Mouse (Mus musculus) common myeloid progenitor, adult 5-6 weeks (primary cell): Measurements from ENCODE around the gene Etnk2. TPM values are rescaled to one million over a fixed set of nuclear protein-coding genes. Genes with fewer than 3 reads are reported as not detected.
A peak's percentile ranks its signal among the peaks of the same experiment; 100 is the strongest.

Source experiments
- ATAC-seq: replicated peaks from 2 replicates; pipeline ENCODE4 v1.8.0; 2016; ENCODE audit warnings: low read depth, mild to moderate bottlenecking, moderate TSS enrichment, inconsistent platforms; ENCODE audit not compliant: poor library complexity, severe bottlenecking
- total RNA-seq: library from RNA; stranded (forward); fragments of 200-1000, 187-1606 nt; gene quantifications from 2 replicates; pipeline ENCODE4 v1.2.3, GENCODE M21; 2017

Gene Etnk2
- total RNA-seq, 1 experiment from 2014 or later: not detected

DNA sequence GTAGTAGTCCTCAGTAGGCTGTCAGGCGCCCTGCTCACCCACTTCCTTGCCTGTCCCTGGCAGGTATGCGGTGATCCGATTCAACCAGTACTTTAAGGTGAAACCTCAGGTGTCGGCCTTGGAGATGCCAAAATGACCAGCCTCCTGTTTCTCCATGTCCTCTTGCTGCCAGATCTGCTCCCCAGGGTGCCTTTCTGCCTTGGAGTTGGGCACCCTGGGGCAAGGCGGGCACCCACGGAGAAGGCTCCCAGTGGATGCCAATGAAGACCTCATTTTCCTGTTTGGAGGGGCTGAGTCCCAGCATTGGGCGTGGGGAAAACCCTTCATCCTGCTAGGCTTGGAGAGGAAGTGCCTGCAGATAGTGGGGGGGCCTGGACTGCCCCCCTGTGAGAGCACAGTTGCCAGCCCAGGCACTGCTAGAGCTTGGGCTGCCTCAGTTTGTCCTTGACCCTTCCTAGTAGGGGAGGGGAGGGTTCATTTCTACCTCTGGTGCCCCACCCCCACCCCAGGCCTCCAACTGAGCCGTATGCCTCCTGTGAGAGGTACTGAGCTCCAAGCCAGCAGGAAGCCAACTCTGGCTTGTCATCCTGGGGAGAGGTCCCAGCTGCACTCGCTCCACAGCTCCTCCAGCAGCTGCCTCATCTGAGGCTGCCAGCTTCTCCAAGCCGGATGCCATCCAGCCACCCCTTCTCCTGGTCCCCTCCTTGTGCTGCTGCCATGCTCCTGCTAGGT lies 16.0 kb downstream of the Etnk2 start:
- no peak for ATAC-seq

DNA sequence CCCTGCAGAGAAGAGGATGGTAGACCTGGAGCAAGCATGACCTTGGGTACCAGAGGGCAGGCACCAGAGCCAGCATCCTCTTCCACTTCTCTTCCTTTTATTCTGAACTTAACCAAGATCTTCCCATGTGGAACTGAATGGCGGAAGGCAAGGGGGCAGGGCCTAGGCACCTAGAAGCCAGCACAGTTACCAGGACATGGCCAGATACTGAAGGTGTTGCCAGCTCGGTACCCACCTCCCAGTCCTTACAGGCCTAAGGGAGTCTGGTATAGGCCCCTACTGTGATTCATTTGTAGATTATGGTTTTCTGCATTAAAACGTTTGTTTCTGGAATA lies 16.6 kb downstream of the Etnk2 start:
- no peak for ATAC-seq

- ATAC-seq: peak; percentile 64
These were observed 17.1 kb downstream of the Etnk2 start for GRCm38 (mm10) chr1:133380347-133381065.

- ATAC-seq: peak; percentile 57
These were observed 18.6 kb downstream of the Etnk2 start for GRCm38 (mm10) chr1:133382008-133382407.

DNA sequence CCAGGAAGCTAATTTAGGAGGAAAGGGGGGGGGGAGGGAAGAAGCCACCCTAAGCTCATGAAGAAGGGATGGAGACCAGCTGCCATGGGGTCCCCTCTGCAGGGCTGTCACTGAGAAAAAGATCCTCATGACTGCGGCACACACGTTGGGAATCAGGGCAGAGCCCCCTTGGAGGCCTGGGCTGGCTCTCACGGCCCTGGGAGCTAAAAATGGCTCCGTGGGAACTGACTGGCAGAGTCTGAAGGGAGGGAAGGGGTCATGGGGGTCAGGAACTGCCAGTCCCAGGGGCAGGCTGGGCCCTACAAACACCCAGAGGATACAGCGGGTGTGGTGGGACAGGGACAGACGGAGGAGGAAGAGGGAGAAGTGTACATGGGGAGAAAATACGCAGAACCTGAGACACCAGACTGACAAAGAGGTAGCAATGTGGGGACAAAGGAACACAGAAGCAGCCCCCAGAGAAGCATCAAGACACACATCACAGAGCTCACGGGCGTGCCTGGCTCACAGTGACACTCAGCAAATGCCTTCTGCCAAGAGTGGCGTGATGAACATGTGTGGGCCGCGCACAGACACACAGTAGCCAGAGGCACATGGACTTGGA lies 19.3 kb downstream of the Etnk2 start:
- ATAC-seq: no peak

DNA sequence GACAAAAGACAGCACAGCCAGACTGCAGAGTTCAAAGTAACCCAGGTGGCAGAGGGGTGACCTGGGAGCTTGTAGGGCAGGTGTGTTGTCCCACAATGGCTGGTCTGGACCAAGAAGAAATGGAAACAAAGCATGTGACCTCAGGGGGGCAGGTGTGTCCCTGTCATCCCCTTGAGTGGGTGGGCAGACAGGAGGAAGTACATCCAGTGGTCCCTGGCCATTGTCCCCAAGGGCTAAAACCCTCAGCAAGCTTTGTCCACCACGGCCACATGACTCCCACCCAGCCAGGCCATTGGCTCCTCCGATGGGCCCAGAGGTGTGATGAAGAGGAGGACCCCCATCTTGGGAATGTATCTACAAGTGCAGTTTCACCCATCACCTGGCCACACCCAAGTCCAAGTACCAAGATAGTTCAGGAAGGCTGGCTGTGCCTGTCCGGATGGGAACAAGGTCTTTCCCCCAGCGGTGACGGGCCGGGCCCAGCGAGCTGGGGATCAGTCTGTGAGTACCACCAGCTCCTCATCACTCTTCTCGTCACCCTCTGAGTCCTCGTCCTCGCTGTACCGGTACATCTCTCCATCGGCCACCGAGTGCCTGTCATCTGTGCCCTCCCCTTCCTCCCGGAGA lies 19.9 kb downstream of the Etnk2 start:
- ATAC-seq: no peak

DNA sequence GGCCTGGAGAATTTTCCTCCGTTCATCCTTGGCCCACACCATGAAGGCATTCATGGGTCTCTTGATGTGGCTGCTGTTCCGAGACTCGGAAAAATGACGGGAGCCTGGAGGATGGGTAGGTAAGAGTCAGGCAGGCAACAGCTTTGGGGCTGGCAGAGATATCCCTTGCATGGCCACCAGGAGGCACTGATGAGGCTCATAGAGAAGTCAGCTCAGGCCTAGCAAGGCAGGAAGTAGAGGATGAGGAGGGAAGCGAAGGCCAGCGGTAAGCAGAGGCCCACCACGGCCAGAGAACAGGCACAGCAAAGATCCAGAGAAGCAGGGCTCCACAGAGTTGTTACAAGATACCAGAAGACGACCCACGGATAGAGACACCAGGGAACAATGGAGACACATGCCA lies 22.1 kb downstream of the Etnk2 start:
- peak; percentile 87 for ATAC-seq

DNA sequence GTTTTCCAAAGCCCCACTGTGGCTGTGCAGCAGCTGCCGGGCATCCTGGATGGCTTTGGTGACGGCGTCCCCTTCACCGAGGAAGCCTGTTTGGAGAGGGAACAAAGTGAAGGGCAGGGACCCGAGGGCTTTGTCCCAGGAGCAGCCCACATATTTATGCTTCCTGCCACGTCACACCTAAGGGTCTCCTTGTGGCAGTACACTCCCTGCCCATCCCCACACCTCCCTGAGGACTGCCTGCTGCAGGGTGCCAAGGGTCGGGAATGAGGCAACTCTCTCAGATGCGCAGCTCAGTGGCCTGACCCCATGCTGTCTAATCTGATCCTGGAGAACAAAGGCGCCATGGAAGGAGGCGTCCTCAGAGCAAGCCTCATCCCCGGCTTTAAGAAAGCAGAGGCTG lies 22.8 kb downstream of the Etnk2 start:
- ATAC-seq: no peak

GRCm38 (mm10) chr1:133387539-133388268 lies 24.3 kb downstream of the Etnk2 start:
- no peak for ATAC-seq

GRCm38 (mm10) chr1:133394702-133395101 lies 31.3 kb downstream of the Etnk2 start:
- no peak for ATAC-seq

GRCm38 (mm10) chr1:133396693-133397092 lies 33.3 kb downstream of the Etnk2 start:
- ATAC-seq: no peak

DNA sequence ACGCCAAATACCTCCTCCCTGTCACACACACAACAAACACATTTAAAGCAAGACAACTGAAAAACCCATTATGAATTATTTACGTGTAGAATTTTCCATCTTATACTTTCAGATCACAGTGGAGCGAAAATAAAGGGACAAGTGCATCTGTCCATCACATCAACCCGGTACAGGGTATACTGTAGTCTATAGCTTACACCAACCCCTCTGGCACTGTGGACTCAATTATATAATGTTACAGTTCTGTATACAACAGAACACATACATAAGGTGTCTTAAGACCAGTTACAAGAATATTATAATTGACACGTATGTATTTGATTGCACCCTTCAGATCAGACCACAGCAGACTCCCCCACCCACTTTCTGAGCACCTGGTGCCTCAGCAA lies 33.7 kb downstream of the Etnk2 start:
- ATAC-seq: no peak

- no peak for ATAC-seq
These were observed 34.3 kb downstream of the Etnk2 start for GRCm38 (mm10) chr1:133397483-133398237.

GRCm38 (mm10) chr1:133400014-133400725 lies 36.8 kb downstream of the Etnk2 start:
- peak; percentile 53 for ATAC-seq

DNA sequence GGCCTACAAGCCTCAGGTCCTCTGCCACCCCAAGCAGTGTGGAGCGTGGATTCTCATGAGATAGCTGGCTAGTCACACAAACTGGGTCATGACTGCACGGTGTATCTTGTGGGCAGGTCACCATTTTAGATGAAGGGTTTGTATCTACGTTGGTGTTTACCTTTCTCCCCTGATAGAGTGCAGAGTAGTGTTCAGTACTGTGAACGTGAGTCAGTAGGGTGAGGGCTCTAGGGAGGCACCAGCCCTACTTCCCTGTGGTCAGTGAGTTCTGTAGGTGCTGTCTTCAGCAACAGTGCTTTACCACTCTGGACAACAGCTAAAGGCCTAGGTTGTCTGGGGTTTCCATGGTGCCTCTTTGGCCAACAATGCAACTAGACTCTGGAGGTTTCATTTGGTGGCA lies 40.6 kb downstream of the Etnk2 start:
- ATAC-seq: no peak

GRCm38 (mm10) chr1:133406614-133407013 lies 43.2 kb downstream of the Etnk2 start:
- ATAC-seq: 0 out of 2 replicates have a peak, but pooled peaks have one; percentile 36

- no peak for ATAC-seq
These were observed 44.1 kb downstream of the Etnk2 start for GRCm38 (mm10) chr1:133407436-133407835.

- ATAC-seq: no peak
These were observed 44.9 kb downstream of the Etnk2 start for GRCm38 (mm10) chr1:133408321-133408720.
